In the genomic region with DNA sequence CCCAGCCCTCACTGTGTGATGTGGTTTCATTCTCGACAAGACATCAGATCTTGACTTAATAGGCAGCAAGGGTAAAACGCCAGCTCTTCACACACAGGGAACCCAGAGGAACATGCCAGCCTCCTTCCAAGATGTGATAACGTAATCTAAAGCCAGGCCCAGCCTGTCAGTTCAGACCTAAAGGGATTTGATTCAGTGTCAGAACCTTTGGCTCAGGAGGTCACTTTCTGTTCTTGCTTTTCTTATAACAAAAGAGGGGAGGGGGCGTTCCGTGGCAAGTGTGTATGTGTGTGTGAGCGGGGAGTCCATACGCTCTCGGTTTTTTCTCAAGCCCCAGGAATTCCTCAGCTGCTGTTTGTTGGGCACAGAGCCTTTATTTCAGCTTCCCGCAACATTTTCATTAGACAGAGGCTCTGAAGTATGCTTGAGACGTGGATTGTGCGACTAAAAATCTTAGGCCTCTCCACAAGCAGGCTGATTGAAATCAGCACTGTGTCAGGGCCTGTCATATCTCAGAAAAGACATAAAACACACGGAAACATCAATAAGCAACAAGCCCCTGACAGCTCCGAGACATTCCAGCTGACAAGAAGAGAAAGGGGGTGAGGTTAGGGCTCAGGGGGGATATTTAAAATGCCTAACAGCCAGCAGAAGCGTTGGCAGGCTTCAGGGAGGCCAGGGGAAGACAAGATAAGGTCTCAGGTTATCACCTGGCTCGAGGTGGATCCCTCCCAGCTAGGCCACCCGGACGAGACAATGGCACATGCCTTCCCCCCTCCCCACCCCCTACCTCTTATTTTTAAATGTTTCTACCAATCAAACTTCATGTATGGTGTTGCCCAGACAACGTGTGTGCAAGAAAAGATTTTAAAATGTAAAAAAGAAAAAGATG, we compare ENCODE assay signal across 10 mouse cellular contexts.
DNase-seq lines count a peak whose midpoint lies in the region; ATAC-seq lines count a peak whose summit lies in the region.
"Had no signal": no experiment of that assay in that cellular context is flagged by ENCODE, and none has a peak within 500 bp of the region (broad histone marks: within the 10 kb centered on the region; RNA-seq: fewer than 3 reads in every experiment).

No protein-coding gene starts in this region.

- no peaks in the 10 kb centered on the region for H3K9me3 ChIP-seq in embryonic facial prominence, embryonic 14.5 days (ENCODE audit: control insufficient read depth, low read length)
- no peaks in the 10 kb centered on the region for H3K9me3 ChIP-seq in hindbrain, embryonic 15.5 days
- no peaks in the 10 kb centered on the region for H3K9me3 ChIP-seq in neural tube, embryonic 15.5 days (replicated peaks)

- 15% methylated on average over 18 of the region's 18 CpGs for WGBS in embryonic facial prominence, embryonic 14.5 days
- 17% methylated on average over 18 of the region's 18 CpGs for WGBS in hindbrain, embryonic 15.5 days
- WGBS in neural tube, embryonic 15.5 days: 17% methylated on average over 18 of the region's 18 CpGs

- H3K4me3 ChIP-seq in embryonic facial prominence, embryonic 14.5 days (ENCODE audit: low read depth, low read length): peak overlapping the region; percentile 14; the same call in 1 of the 2 replicates
- H3K4me3 ChIP-seq in hindbrain, embryonic 15.5 days: no peak overlapping the region
- no peak overlapping the region for H3K4me3 ChIP-seq in neural tube, embryonic 15.5 days (replicated peaks)

- H3K36me3 ChIP-seq in embryonic facial prominence, embryonic 14.5 days (ENCODE audit: control insufficient read depth, insufficient read depth, low read length): no peaks in the 10 kb centered on the region
- no peaks in the 10 kb centered on the region for H3K36me3 ChIP-seq in hindbrain, embryonic 15.5 days
- H3K36me3 ChIP-seq in neural tube, embryonic 15.5 days: no peaks in the 10 kb centered on the region
- H3K36me3 ChIP-seq: G1E had no signal

- H3K27ac ChIP-seq in embryonic facial prominence, embryonic 14.5 days (replicated peaks; ENCODE audit: low read depth, low read length): peak overlapping the region; percentile 2
- peak overlapping the region; percentile 68 for H3K27ac ChIP-seq in hindbrain, embryonic 15.5 days (replicated peaks)
- H3K27ac ChIP-seq in neural tube, embryonic 15.5 days (replicated peaks): no peak overlapping the region

- peak overlapping the region; percentile 8; the same call in 1 of the 2 replicates for H3K9ac ChIP-seq in embryonic facial prominence, embryonic 14.5 days (ENCODE audit: low read depth, low read length)
- H3K9ac ChIP-seq in hindbrain, embryonic 15.5 days: 0 out of 2 replicates have a peak overlapping the region, but pooled peaks have one; percentile 11
- H3K9ac ChIP-seq in neural tube, embryonic 15.5 days (replicated peaks): peak overlapping the region; percentile 2; the same call in 1 of the 2 replicates

- ATAC-seq in embryonic facial prominence, embryonic 14.5 days (ENCODE audit: low read depth): peak; percentile 41; the same call in 1 of the 2 replicates
- peak; percentile 49 for ATAC-seq in hindbrain, embryonic 15.5 days (ENCODE audit: low FRiP score, low read depth)
- ATAC-seq in neural tube, embryonic 15.5 days (ENCODE audit: low FRiP score): 0 out of 2 replicates have a peak, but pooled peaks have one; percentile 28

- H3K4me2 ChIP-seq in embryonic facial prominence, embryonic 14.5 days (ENCODE audit: low read depth, low read length): peak overlapping the region; percentile 47
- H3K4me2 ChIP-seq in hindbrain, embryonic 15.5 days: peak overlapping the region; percentile 21; the same call in 1 of the 2 replicates
- no peak overlapping the region for H3K4me2 ChIP-seq in neural tube, embryonic 15.5 days

- DNase-seq in left cerebral cortex, postnatal 4 days: peak; percentile 7
- DNase-seq in left cerebral cortex, adult 9 months (ENCODE audit: low spot score in 2 of 2): no peak
- DNase-seq in embryonic facial prominence, embryonic 14.5 days (ENCODE audit: low spot score): peak; percentile 45
- no peak for DNase-seq in testis, postnatal 10 days (ENCODE audit: low spot score)
- DNase-seq in thymus, postnatal 10 days (ENCODE audit: low spot score in 2 of 2): no peak
- no peak for DNase-seq in ovary, postnatal 10 days (ENCODE audit: low spot score)
- DNase-seq: spleen, adult 18-20 months had no signal

- H3K27me3 ChIP-seq in embryonic facial prominence, embryonic 14.5 days (replicated peaks; ENCODE audit: control insufficient read depth, insufficient read depth, low read length): no peaks in the 10 kb centered on the region
- H3K27me3 ChIP-seq in hindbrain, embryonic 15.5 days: no peaks in the 10 kb centered on the region
- no peaks in the 10 kb centered on the region for H3K27me3 ChIP-seq in neural tube, embryonic 15.5 days (replicated peaks)

- H3K4me1 ChIP-seq in embryonic facial prominence, embryonic 14.5 days (ENCODE audit: control insufficient read depth, insufficient read depth, low read length): peaks cover 5% of the 10 kb centered on the region; the same call in 1 of the 2 replicates
- peaks cover 21% of the 10 kb centered on the region for H3K4me1 ChIP-seq in hindbrain, embryonic 15.5 days (replicated peaks)
- peaks cover 16% of the 10 kb centered on the region for H3K4me1 ChIP-seq in neural tube, embryonic 15.5 days

- intact Hi-C loops in left cerebral cortex, postnatal 4 days (cut with DNase I): no loop called here

Comparison
In these comparisons a context has a peak if more than half of its experiments do, and no peak if none do; other contexts are left out.
1. DNase-seq: peak in left cerebral cortex, postnatal 4 days (single experiment) and embryonic facial prominence, embryonic 14.5 days (single experiment); none in left cerebral cortex, adult 9 months (0 of 2), testis, postnatal 10 days (single experiment), thymus, postnatal 10 days (0 of 2) and ovary, postnatal 10 days (single experiment).
2. Peak in every context shown above with its lines, with median percentiles within 50 percentile points of each other: ATAC-seq and H3K9ac ChIP-seq.